Mouse (Mus musculus) B cell, adult (primary cell): ENCODE results near the gene 4933406M09Rik. TPM values are rescaled to one million over a fixed set of nuclear protein-coding genes. Genes with fewer than 3 reads are reported as not detected.

Source experiments
- total RNA-seq: library from RNA; stranded (reverse); gene quantifications from 4 replicates; pipeline ENCODE4 v1.2.4, GENCODE M21; 2023; ENCODE audit not compliant: inconsistent age

Gene 4933406M09Rik
- not detected in 4 replicates for total RNA-seq

DNA sequence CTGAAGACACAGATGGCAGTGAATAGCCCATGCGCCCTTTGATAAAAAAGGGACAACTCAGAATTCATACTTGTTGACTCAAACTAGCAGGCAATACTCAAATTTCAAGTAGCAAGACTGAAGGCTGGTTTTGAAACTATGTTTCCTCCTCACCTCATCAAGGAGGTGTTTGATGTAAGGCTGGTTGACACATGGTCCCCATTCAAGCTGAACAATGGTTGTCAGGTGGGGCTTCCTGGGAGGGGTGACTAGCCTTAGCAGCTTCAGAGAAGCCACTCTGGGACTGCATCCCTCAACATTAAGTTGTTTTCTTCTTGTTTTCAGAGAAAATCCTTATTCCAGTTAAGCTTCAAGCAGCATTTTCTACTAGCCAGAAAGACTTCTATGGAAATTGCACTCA lies at the start of gene 4933406M09Rik:
4933406M09Rik (plus strand) TSS at position 275 of the 400 bp plus-strand sequence.

DNA sequence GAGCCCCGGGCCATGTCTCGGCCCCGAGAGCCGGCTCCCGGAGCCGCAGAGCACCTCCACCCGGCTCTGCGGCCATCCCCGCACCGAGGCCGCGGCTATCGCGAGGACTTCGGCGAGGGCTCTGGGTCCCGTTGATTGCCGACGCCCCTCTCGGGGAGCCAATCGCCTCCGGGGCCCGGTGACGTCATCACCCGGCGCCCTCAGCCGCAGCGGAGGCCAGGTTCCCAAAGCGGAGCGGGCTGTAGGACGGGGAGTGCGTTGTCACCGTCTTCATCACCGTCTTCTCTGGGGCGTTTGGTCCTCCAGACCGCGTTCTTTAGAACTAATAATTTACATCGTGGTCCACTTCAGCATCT lies 23.9 kb upstream of the 4933406M09Rik start, which contains the start of gene Tmem183a:
Tmem183a (minus strand) TSS at position 123 of the 356 bp plus-strand sequence.

DNA sequence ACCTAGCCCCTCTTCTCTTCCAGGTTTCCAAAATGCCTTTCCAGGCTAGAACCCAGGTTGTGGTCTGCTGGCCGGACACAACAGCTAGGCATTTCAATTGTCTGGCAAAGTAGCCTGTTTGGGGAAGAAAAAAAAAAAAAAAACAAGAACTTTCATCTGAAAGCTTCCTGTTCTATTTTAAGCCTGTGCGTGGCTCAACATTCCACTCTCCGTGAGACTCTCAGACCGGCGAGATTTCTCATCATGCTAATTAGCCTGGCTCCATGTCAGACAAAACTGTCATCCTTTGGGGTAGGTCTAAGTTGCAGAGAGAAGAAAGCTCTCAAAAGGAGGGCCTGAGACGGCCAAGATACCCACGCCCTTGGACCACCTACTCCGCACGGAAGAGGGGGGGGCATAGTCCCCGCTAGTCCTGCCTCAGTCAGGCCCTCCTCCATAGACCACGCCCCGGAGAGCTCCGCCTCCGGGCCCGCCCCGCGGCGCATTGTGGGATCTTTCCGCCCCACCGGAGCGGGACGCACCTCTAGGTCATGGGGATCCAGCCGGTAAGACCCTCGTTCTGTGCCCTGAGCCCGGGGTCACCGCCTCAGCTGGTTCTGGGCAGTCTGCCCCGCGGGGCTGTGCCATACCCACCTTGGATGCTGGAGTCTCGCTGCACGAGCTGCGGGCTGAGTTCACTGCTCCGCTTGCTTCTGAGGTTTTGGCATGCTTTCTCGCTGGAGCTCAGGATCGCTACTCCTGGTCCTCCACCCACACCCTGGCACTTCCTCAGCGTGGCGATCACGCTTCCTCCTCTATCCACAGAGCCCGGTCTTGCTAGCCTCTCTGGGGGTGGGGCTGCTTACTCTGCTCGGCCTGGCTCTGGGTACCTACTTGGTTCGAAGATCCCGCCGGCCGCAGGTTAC lies 20.0 kb downstream of the 4933406M09Rik start, which contains the start of gene Cyb5r1:
Cyb5r1 (plus strand) TSS at position 51 of the 905 bp plus-strand sequence.

DNA sequence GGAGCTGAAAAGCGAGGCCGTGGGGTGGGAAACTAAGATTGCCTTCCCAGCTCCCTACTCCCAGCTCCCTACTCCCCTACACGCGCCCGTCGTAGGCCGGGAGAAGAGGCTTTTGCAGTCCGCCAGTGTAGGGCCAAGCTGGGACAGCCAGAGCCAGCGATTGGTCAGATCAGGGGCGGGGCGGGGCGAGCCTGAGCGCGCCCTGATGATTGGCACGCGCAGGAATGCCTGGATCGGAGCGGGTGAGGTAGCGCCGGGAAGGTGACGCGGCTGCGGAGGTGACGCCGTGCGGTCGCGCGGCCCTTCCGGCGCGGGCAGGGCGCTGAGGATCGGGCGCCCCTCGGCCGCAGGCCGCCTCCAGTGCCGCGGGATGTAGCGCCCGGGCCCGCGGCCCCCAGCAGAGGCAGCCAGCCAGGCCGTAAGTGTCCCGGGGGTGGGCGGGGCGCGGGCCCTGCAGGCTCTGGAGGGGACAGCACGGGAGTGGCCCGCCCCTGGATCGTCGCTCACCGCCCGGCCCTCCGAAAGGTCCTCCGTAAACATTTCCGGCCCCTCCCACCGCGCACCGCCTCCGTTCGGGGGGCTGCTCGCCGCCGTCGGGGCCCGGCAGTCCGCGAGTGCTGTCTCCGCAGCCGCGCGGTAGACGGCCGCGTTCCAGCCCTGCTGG lies 29.6 kb downstream of the 4933406M09Rik start, which contains the start of gene Adipor1:
Adipor1 (plus strand) TSS at position 211 of the 664 bp plus-strand sequence.

Other genes with a start within 250 kb of the 4933406M09Rik start
- gene Chil1, start 203.8 kb upstream of the 4933406M09Rik start, total RNA-seq = 0.80 TPM in 1 of 4 replicates, not detected in the others
- not detected in 4 replicates for gene Mybph, start 192.5 kb upstream of the 4933406M09Rik start, total RNA-seq
- not detected in 4 replicates for gene Adora1, start 150.5 kb upstream of the 4933406M09Rik start, total RNA-seq
- not detected in 4 replicates for gene Myog, start 96.0 kb upstream of the 4933406M09Rik start, total RNA-seq
- gene Ppfia4, start 53.0 kb upstream of the 4933406M09Rik start, total RNA-seq = 1.1 to 2.1 TPM (median 1.6 TPM) in 4 replicates
- gene Tmem183a, start 24.0 kb upstream of the 4933406M09Rik start, total RNA-seq = 60.9 to 73.9 TPM (median 64.2 TPM) in 4 replicates
- gene Cyb5r1, start 19.6 kb downstream of the 4933406M09Rik start, total RNA-seq = 6.1 to 8.8 TPM (median 8.2 TPM) in 4 replicates
- 73.1 to 79.5 TPM (median 77.9 TPM) in 4 replicates for gene Adipor1, start 29.4 kb downstream of the 4933406M09Rik start, total RNA-seq
- gene Klhl12, start 69.6 kb downstream of the 4933406M09Rik start, total RNA-seq = 32.4 to 36.7 TPM (median 34.8 TPM) in 4 replicates
- gene Rabif, start 108.7 kb downstream of the 4933406M09Rik start, total RNA-seq = 17.9 to 22.8 TPM (median 20.0 TPM) in 4 replicates
- gene Mgat4e, start 163.7 kb downstream of the 4933406M09Rik start, total RNA-seq = not detected in 4 replicates
- gene Kdm5b, start 174.2 kb downstream of the 4933406M09Rik start, total RNA-seq = 36.8 to 43.0 TPM (median 38.9 TPM) in 4 replicates